Mouse (Mus musculus): ENCODE results near the gene Kxd1.

DNA sequence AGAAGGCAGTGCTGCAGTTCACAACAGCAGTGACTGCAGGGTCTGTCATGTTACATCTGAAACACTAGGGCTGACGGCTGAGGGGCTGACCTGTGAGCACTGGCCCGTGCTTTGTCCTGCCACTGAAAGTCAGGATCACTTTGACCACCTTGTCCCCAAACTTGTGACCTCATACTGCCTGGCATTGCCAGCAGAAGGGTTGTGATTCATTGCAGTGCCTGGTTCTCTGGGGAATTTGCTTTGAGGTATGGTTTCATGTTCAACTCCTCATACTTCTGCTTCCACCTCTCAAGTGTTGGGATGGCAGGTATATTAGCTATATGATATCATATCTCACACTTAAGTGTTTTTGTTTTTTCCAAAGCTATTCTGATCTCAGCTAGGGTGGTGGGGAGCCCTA lies 7.9 kb upstream of the Kxd1 start:
- TF ChIP-seq CTCF (IDR thresholded peaks at IDR 0.05; ENCODE audit: low read depth, low read length), result no peak
- no peak for TF ChIP-seq POLR2A (IDR thresholded peaks at IDR 0.05; ENCODE audit: borderline replicate concordance, low read depth, low read length)
